Comparison of ENCODE assay signal across 23 mouse cellular contexts in genomic region chr13:81038736-81039135, GRCm38 (mm10).
DNase-seq lines count a peak whose midpoint lies in the region; ATAC-seq and TF ChIP-seq lines count a peak whose summit lies in the region.
"Had no signal": no experiment of that assay in that cellular context is flagged by ENCODE, and none has a peak within 500 bp of the region (broad histone marks: within the 10 kb centered on the region; RNA-seq: fewer than 3 reads in every experiment).

No protein-coding gene starts in this region.

- TF ChIP-seq CTCF in kidney, adult 2 months (conservative IDR thresholded peaks at IDR 0.05; ENCODE audit: insufficient read depth, insufficient read length, low read depth, low read length): no peak
- no peak for TF ChIP-seq CTCF in gastrocnemius, adult 2 months (IDR thresholded peaks at IDR 0.05)
- TF ChIP-seq CTCF in hindbrain, postnatal 0 days (IDR thresholded peaks at IDR 0.05; ENCODE audit: low read depth): no peak

- H3K27ac ChIP-seq in kidney, adult 2 months (ENCODE audit: insufficient read depth, low read depth, low read length): no peak overlapping the region
- no peak overlapping the region for H3K27ac ChIP-seq in kidney, embryonic 16.5 days (ENCODE audit: low read length)
- peak overlapping the region; percentile 25; the same call in 1 of the 2 replicates for H3K27ac ChIP-seq in gastrocnemius, adult 2 months
- no peak overlapping the region for H3K27ac ChIP-seq in hindbrain, postnatal 0 days
- H3K27ac ChIP-seq: embryonic facial prominence, embryonic 10.5 days; embryonic facial prominence, embryonic 13.5 days; forebrain, embryonic 12.5 days; forebrain, embryonic 15.5 days; hindbrain, embryonic 14.5 days had no signal

- DNase-seq in gastrocnemius, adult 18-20 months (ENCODE audit: low spot score): peak; percentile 49
- no peak for DNase-seq in gastrocnemius, postnatal 4 days (ENCODE audit: low spot score in 2 of 2)
- DNase-seq in kidney, adult 2 months: peak; percentile 68
- peak; percentile 73 for DNase-seq in gastrocnemius, adult 2 months
- peak; percentile 25 for DNase-seq in gastrocnemius, postnatal 25 days
- no peak for DNase-seq in hindbrain, postnatal 0 days (ENCODE audit: low spot score)
- DNase-seq: adrenal gland, adult 8-10 months; adrenal gland, postnatal 25 days; cerebellum, adult 11-12 months; cerebellum, adult 8-10 months; cerebellum, postnatal 10 days; cerebellum, postnatal 36 days; embryo, embryonic 11 days; heart, postnatal 4 days had no signal

- ATAC-seq in kidney, embryonic 16.5 days (ENCODE audit: low FRiP score, low TSS enrichment): no peak
- no peak for ATAC-seq in hindbrain, postnatal 0 days
- ATAC-seq: activated CD4-positive, CD25-positive, alpha-beta regulatory T cell, adult 4 months; forebrain, embryonic 15.5 days had no signal

- 70% methylated on average over 4 of the region's 4 CpGs for WGBS in kidney, adult 2 months
- 85% methylated on average over 4 of the region's 4 CpGs for WGBS in kidney, embryonic 16.5 days
- WGBS in hindbrain, postnatal 0 days: 83% methylated on average over 4 of the region's 4 CpGs

- H3K27me3 ChIP-seq in kidney, adult 2 months (replicated peaks; ENCODE audit: control insufficient read depth, insufficient read depth, low read length): no peaks in the 10 kb centered on the region
- H3K27me3 ChIP-seq in kidney, embryonic 16.5 days (ENCODE audit: insufficient read depth, low read length): no peaks in the 10 kb centered on the region
- no peaks in the 10 kb centered on the region for H3K27me3 ChIP-seq in hindbrain, postnatal 0 days (ENCODE audit: insufficient read depth, low read length)
- H3K27me3 ChIP-seq: embryonic facial prominence, embryonic 13.5 days; forebrain, embryonic 12.5 days; forebrain, embryonic 15.5 days had no signal

- no peak overlapping the region for H3K4me3 ChIP-seq in kidney, adult 2 months (ENCODE audit: insufficient read depth, low read depth, low read length)
- no peak overlapping the region for H3K4me3 ChIP-seq in kidney, embryonic 16.5 days (ENCODE audit: low read length)
- no peak overlapping the region for H3K4me3 ChIP-seq in gastrocnemius, adult 2 months
- no peak overlapping the region for H3K4me3 ChIP-seq in hindbrain, postnatal 0 days (ENCODE audit: low read length)
- H3K4me3 ChIP-seq: embryonic facial prominence, embryonic 10.5 days; embryonic facial prominence, embryonic 13.5 days; erythroblast, embryonic 14.5 days; forebrain, embryonic 12.5 days; forebrain, embryonic 15.5 days had no signal

- H3K4me1 ChIP-seq in kidney, adult 2 months (ENCODE audit: control insufficient read depth, insufficient read depth, low read length): no peaks in the 10 kb centered on the region
- H3K4me1 ChIP-seq in kidney, embryonic 16.5 days (ENCODE audit: insufficient read depth, low read length): no peaks in the 10 kb centered on the region
- no peaks in the 10 kb centered on the region for H3K4me1 ChIP-seq in hindbrain, postnatal 0 days (ENCODE audit: insufficient read depth, low read length)
- H3K4me1 ChIP-seq: embryonic facial prominence, embryonic 10.5 days; embryonic facial prominence, embryonic 13.5 days; forebrain, embryonic 15.5 days had no signal

- no peaks in the 10 kb centered on the region for H3K36me3 ChIP-seq in kidney, adult 2 months (ENCODE audit: control insufficient read depth, insufficient read depth, low read length)
- no peaks in the 10 kb centered on the region for H3K36me3 ChIP-seq in kidney, embryonic 16.5 days (ENCODE audit: insufficient read depth, low read length)
- no peaks in the 10 kb centered on the region for H3K36me3 ChIP-seq in hindbrain, postnatal 0 days (ENCODE audit: insufficient read depth, low read length)
- H3K36me3 ChIP-seq: embryonic facial prominence, embryonic 10.5 days; embryonic facial prominence, embryonic 13.5 days; forebrain, embryonic 12.5 days; forebrain, embryonic 15.5 days had no signal

- H3K9me3 ChIP-seq in kidney, embryonic 16.5 days (ENCODE audit: low read length): no peaks in the 10 kb centered on the region
- H3K9me3 ChIP-seq in hindbrain, postnatal 0 days (ENCODE audit: low read length): no peaks in the 10 kb centered on the region
- H3K9me3 ChIP-seq: embryonic facial prominence, embryonic 10.5 days; embryonic facial prominence, embryonic 13.5 days; forebrain, embryonic 12.5 days; forebrain, embryonic 15.5 days had no signal

- TF ChIP-seq POLR2A in kidney, adult 2 months (IDR thresholded peaks at IDR 0.05; ENCODE audit: low read depth, low read length): no peak

- no peak overlapping the region for H3K4me2 ChIP-seq in kidney, embryonic 16.5 days (replicated peaks; ENCODE audit: low read depth, low read length)
- no peak overlapping the region for H3K4me2 ChIP-seq in hindbrain, postnatal 0 days (ENCODE audit: low read depth, low read length)
- H3K4me2 ChIP-seq: embryonic facial prominence, embryonic 13.5 days; forebrain, embryonic 12.5 days; forebrain, embryonic 15.5 days; heart, embryonic 11.5 days; hindbrain, embryonic 14.5 days had no signal

- intact Hi-C loops in gastrocnemius, adult 2 months (cut with DNase I): no loop called here

- no peak overlapping the region for H3K9ac ChIP-seq in kidney, embryonic 16.5 days (replicated peaks; ENCODE audit: low read length)
- no peak overlapping the region for H3K9ac ChIP-seq in hindbrain, postnatal 0 days (replicated peaks; ENCODE audit: low read length)
- H3K9ac ChIP-seq: embryonic facial prominence, embryonic 13.5 days; forebrain, embryonic 12.5 days; forebrain, embryonic 15.5 days; hindbrain, embryonic 14.5 days had no signal

Comparison
In these comparisons a context has a peak if more than half of its experiments do, and no peak if none do; other contexts are left out.
1. DNase-seq: peak in gastrocnemius, adult 18-20 months (single experiment), kidney, adult 2 months (single experiment), gastrocnemius, adult 2 months (single experiment) and gastrocnemius, postnatal 25 days (single experiment); none in gastrocnemius, postnatal 4 days (0 of 2) and hindbrain, postnatal 0 days (single experiment).